Mouse (Mus musculus): ENCODE measurements at regions not wholly inside any gene's neighbourhood (a gene's known extent, or its start where the extent isn't known, plus 50 kb on each side); places are given as distances from the start of the nearest gene placed in this dataset.

DNA sequence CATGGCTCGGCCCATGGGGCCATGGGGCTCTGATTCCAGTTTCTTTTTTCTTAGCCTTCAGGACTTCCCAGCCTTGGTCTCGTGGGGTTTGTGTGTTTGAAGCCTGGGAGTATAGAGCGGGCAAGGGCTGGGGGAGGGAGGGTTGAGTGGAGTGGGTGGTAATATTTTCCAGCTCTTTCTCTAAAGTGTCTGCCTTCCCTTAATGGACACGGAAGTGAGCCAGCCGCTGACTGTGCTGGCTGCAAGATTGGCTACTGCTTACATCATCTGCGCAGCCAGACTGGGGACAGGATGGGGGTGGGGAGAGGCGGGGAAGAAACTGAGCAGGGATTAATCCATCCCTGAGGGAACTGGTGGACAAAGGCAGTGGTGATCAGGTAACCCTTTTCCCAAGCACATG is 52.3 kb downstream of the Tnp1 start:
- DNase-seq (peak; percentile 41), ATAC-seq (ENCODE audit: low FRiP score, low TSS enrichment) (peak; percentile 46; the same call in 1 of the 2 replicates)
- 31% methylated on average over 7 of the region's 7 CpGs for WGBS
- Histone ChIP-seq H3K27ac (replicated peaks; ENCODE audit: low read depth, low read length) (no peak overlapping the region), H3K4me3 (replicated peaks; ENCODE audit: low read depth, low read length) (no peak overlapping the region), H3K9me3 (ENCODE audit: control insufficient read depth, low read length) (no peaks in the 10 kb centered on the region), H3K4me1 (ENCODE audit: control insufficient read depth, insufficient read depth, low read length) (no peaks in the 10 kb centered on the region), H3K36me3 (ENCODE audit: control insufficient read depth, insufficient read depth, low read length) (no peaks in the 10 kb centered on the region), H3K27me3 (ENCODE audit: control insufficient read depth, insufficient read depth, low read length) (no peaks in the 10 kb centered on the region), H3K4me2 (ENCODE audit: low read length) (no peak overlapping the region), H3K9ac (replicated peaks; ENCODE audit: low read length) (no peak overlapping the region)

DNA sequence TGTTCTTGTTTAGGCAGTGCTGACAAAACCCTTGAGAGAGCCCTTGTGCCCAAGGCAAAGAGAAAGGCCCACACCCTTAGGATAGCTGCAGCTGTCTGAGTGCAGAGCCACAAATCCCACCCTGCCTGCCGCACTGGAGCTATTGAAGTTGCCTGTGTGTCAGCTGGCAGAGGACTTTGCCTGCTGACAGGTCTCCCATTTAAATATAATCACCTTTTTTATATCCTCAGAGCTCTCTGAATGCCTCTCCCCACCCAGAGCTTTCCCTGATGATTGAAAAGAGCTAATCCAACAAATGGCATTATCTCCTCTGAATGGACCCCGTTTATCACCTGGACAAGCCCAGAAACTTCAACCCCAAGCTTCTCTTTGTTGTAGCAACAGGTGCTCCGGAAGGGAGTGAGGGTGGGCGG is 55.5 kb downstream of the Tnp1 start:
- Histone ChIP-seq H3K4me2 (ENCODE audit: low read length) (no peak overlapping the region), H3K27ac (replicated peaks; ENCODE audit: low read depth, low read length) (no peak overlapping the region), H3K4me1 (ENCODE audit: control insufficient read depth, insufficient read depth, low read length) (no peaks in the 10 kb centered on the region), H3K9me3 (ENCODE audit: control insufficient read depth, low read length) (no peaks in the 10 kb centered on the region), H3K4me3 (replicated peaks; ENCODE audit: low read depth, low read length) (no peak overlapping the region), H3K36me3 (ENCODE audit: control insufficient read depth, insufficient read depth, low read length) (no peaks in the 10 kb centered on the region), H3K27me3 (ENCODE audit: control insufficient read depth, insufficient read depth, low read length) (no peaks in the 10 kb centered on the region), H3K9ac (replicated peaks; ENCODE audit: low read length) (no peak overlapping the region)
- WGBS, result 10% methylated on average over 4 of the region's 4 CpGs
- ATAC-seq (ENCODE audit: low FRiP score, low TSS enrichment) (no peak), DNase-seq (no peak)

DNA sequence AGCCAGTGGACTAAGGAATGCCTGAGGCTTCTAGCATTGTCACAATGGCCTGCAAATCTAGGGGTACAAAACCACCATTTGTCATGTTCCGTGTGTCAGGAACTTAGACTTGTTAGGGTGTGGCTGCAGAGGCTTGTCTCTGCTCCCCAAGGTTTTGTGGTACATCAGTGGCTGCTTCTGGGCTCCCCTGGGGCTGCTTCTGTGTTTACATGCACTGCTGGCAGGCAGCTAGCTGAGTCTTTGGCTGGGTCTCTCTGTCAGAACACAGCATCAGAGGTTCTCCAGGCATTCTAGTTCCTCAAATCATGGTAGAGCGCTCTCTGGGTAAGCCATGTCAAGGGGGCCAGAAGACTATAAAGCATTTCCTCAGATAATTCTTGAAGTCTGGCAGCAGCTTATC is 60.3 kb downstream of the Tnp1 start:
- Histone ChIP-seq H3K4me1 (ENCODE audit: control insufficient read depth, insufficient read depth, low read length) (no peaks in the 10 kb centered on the region), H3K36me3 (ENCODE audit: control insufficient read depth, insufficient read depth, low read length) (no peaks in the 10 kb centered on the region), H3K4me3 (replicated peaks; ENCODE audit: low read depth, low read length) (no peak overlapping the region), H3K27me3 (ENCODE audit: control insufficient read depth, insufficient read depth, low read length) (no peaks in the 10 kb centered on the region), H3K27ac (replicated peaks; ENCODE audit: low read depth, low read length) (no peak overlapping the region), H3K9ac (replicated peaks; ENCODE audit: low read length) (no peak overlapping the region), H3K9me3 (ENCODE audit: control insufficient read depth, low read length) (no peaks in the 10 kb centered on the region), H3K4me2 (ENCODE audit: low read length) (no peak overlapping the region)
- WGBS, result 92% methylated on average over 2 of the region's 2 CpGs
- DNase-seq (no peak), ATAC-seq (ENCODE audit: low FRiP score, low TSS enrichment) (no peak)

DNA sequence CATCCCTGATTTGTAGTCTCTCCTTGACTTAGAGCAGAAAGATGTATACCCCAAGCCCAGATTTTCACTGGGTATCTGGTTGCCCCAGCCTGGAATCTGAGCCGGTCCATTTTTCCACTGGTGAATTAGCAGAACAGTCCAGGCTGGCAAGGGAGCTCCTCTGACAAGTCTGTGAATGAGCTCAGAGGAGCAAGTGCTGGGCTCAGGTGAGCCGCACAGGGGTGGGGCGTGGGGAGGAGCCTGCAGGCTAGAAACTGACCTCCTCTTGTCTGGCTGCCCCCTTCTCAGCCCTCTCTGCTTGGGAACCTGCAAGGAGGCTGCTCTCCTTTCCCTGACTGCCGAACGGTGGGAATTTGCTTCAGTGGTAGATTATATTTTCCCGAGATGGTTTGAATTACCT is 62.8 kb downstream of the Tnp1 start:
- no peaks in the 10 kb centered on the region for H3K27me3 ChIP-seq (ENCODE audit: control insufficient read depth, insufficient read depth, low read length)
- no peaks in the 10 kb centered on the region for H3K4me1 ChIP-seq (ENCODE audit: control insufficient read depth, insufficient read depth, low read length)
- no peak overlapping the region for H3K27ac ChIP-seq (replicated peaks; ENCODE audit: low read depth, low read length)
- 66% methylated on average over 6 of the region's 6 CpGs for WGBS
- DNase-seq (no peak), ATAC-seq (ENCODE audit: low FRiP score, low TSS enrichment) (no peak)
- H3K4me2 ChIP-seq (ENCODE audit: low read length), result no peak overlapping the region
- H3K9me3 ChIP-seq (ENCODE audit: control insufficient read depth, low read length), result no peaks in the 10 kb centered on the region
- H3K9ac ChIP-seq (replicated peaks; ENCODE audit: low read length), result no peak overlapping the region
- no peaks in the 10 kb centered on the region for H3K36me3 ChIP-seq (ENCODE audit: control insufficient read depth, insufficient read depth, low read length)
- no peak overlapping the region for H3K4me3 ChIP-seq (replicated peaks; ENCODE audit: low read depth, low read length)

DNA sequence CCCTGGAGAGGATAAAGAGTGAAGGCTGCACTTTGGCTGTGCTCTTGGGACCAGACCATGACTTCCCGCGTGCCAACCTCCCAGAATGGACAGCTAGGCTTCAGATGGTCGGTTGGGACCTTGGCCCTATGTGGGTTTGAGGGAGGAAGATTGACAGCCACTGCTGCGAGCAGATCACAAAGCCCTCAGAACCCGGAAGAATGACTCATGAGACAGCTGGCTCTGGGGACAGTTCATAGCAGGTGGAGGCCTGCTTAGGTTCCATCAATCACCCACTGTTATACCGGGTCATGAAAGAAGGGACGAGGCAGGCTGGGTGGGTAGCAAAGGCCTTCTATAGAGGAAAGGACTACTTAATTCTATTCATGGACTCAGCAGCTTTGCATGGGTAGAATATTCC is 63.9 kb downstream of the Tnp1 start:
- no peak overlapping the region for H3K27ac ChIP-seq (replicated peaks; ENCODE audit: low read depth, low read length)
- H3K9me3 ChIP-seq (ENCODE audit: control insufficient read depth, low read length), result no peaks in the 10 kb centered on the region
- H3K9ac ChIP-seq (replicated peaks; ENCODE audit: low read length), result no peak overlapping the region
- H3K4me3 ChIP-seq (replicated peaks; ENCODE audit: low read depth, low read length), result no peak overlapping the region
- no peaks in the 10 kb centered on the region for H3K36me3 ChIP-seq (ENCODE audit: control insufficient read depth, insufficient read depth, low read length)
- WGBS, result 74% methylated on average over 7 of the region's 7 CpGs
- H3K4me1 ChIP-seq (ENCODE audit: control insufficient read depth, insufficient read depth, low read length), result no peaks in the 10 kb centered on the region
- no peak overlapping the region for H3K4me2 ChIP-seq (ENCODE audit: low read length)
- H3K27me3 ChIP-seq (ENCODE audit: control insufficient read depth, insufficient read depth, low read length), result no peaks in the 10 kb centered on the region
- ATAC-seq (ENCODE audit: low FRiP score, low TSS enrichment), result no peak
- no peak for DNase-seq

DNA sequence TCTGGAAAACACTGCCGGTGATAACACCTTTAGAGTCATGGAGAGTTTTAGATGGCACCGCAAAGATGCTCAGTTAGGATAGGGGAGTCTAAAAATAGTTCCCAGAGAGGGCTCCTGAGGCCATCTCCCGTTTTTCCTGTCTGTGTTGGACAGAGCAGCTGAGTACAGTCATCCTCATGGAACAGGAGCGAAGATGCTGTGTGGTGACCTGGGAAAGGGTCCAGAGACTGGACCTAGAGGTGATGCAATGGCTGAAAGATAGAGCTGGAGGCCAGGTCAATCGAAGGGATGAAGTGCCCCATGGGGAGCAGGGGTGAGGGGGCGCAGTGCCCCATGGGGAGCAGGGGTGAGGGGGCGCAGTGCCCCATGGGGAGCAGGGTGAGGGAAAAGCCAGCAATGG is 64.3 kb downstream of the Tnp1 start:
- ATAC-seq (ENCODE audit: low FRiP score, low TSS enrichment) (no peak), DNase-seq (no peak)
- 85% methylated on average over 7 of the region's 7 CpGs for WGBS
- Histone ChIP-seq H3K27ac (replicated peaks; ENCODE audit: low read depth, low read length) (no peak overlapping the region), H3K36me3 (ENCODE audit: control insufficient read depth, insufficient read depth, low read length) (no peaks in the 10 kb centered on the region), H3K4me1 (ENCODE audit: control insufficient read depth, insufficient read depth, low read length) (no peaks in the 10 kb centered on the region), H3K27me3 (ENCODE audit: control insufficient read depth, insufficient read depth, low read length) (no peaks in the 10 kb centered on the region), H3K4me3 (replicated peaks; ENCODE audit: low read depth, low read length) (no peak overlapping the region), H3K9me3 (ENCODE audit: control insufficient read depth, low read length) (no peaks in the 10 kb centered on the region), H3K9ac (replicated peaks; ENCODE audit: low read length) (no peak overlapping the region), H3K4me2 (ENCODE audit: low read length) (no peak overlapping the region)

DNA sequence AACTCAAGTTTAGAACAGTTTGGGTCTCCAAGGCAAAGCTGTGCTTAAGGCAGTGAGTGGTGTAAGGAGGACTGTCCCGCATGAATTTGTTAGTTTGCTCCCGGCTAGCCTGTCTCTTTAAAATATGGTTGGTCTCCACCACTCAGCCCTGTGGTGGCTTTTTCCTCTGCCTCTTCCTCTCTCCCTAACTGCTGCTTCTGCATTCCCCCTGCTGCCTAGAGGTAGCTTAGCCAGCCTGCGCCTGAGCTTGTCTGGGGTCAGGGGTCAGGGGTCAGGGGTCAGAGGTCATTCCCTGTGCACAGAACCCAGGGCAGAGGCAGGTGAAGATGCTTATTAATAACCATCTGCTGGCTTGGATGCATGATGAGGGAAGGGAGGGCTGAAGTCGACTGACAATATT is 69.5 kb downstream of the Tnp1 start:
- H3K9me3 ChIP-seq (ENCODE audit: control insufficient read depth, low read length), result no peaks in the 10 kb centered on the region
- H3K4me3 ChIP-seq (replicated peaks; ENCODE audit: low read depth, low read length), result no peak overlapping the region
- ATAC-seq (ENCODE audit: low FRiP score, low TSS enrichment), result no peak
- H3K4me2 ChIP-seq (ENCODE audit: low read length), result no peak overlapping the region
- H3K9ac ChIP-seq (replicated peaks; ENCODE audit: low read length), result no peak overlapping the region
- H3K27ac ChIP-seq (replicated peaks; ENCODE audit: low read depth, low read length), result no peak overlapping the region
- no peaks in the 10 kb centered on the region for H3K36me3 ChIP-seq (ENCODE audit: control insufficient read depth, insufficient read depth, low read length)
- peaks cover 11% of the 10 kb centered on the region; the same call in 1 of the 2 replicates for H3K4me1 ChIP-seq (ENCODE audit: control insufficient read depth, insufficient read depth, low read length)
- WGBS, result 13% methylated on average over 4 of the region's 4 CpGs
- H3K27me3 ChIP-seq (ENCODE audit: control insufficient read depth, insufficient read depth, low read length), result no peaks in the 10 kb centered on the region
- DNase-seq, result peak; percentile 13

DNA sequence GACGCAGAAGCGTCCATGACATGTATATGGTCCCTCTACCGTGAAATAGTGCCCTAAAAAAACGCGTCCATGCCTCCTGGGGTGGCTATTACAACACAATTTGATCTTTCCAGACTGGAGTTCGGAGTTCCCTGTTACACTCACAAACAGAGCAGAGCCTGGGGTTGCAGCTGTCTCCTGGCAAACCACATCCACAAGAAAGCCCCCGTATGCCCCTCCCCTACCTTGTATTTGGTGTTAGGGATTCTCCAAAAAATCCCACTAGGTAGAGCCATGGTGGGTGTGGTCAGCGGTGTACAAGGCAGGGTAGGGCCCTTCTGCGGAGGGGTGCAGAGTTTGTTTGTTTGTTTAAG is 70.0 kb downstream of the Tnp1 start:
- 14% methylated on average over 9 of the region's 9 CpGs for WGBS
- no peak for DNase-seq
- H3K27ac ChIP-seq (replicated peaks; ENCODE audit: low read depth, low read length), result no peak overlapping the region

DNA sequence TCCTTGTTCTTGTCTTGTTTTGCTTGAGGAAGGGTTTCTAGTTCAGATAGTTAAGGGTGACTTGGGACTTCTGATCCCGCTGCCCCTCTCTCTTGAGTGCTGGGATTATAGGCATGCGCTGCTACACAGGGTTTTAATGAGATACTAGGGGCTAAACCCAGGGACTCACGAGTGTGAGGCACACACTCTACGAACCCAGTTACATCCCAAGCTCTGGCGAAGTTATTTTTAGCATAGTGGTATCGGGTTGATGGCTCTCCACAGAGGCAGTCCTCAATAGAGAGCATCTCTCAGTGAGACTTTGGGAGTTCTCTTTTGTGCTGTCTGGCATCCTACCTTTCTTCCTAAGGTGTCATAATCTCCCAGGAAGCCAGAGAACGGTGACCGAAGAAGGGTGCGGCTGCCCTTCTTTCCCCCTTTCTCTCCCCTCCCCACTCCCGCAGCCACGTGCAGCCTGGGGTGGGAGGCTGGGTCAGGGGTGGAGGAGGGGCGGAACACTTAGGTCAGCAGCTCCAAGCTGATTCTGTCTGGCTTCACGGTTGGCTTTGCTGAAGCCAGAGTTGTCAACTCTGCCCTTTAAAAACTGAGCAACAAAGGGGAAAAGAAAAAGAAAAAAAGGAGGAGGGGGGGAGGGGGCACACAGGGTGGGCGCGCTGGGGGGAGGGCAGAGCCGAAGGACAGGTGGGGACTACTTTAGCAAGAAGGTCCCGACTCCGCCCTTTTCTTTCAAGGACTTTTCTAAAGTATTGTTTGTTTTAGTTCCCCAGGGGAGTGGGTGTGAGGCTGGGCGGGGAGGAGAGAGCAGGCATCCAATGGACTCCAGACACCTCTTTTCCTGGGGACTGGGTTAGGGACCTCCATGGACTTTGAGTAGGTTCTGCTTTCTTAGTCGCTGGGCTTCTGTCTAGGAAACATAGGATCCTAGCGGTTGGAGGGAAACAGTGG is 70.4 kb upstream of the Igfbp5 start:
- Histone ChIP-seq H3K9me3 (ENCODE audit: control insufficient read depth, low read length) (no peaks in the 10 kb centered on the region), H3K4me2 (ENCODE audit: low read length) (peak overlapping the region; percentile 40)
- peak; percentile 46; the same call in 1 of the 2 replicates for ATAC-seq (ENCODE audit: low FRiP score, low TSS enrichment)

More for the DNA sequence above, 70.0 kb downstream of the Tnp1 start:
- ATAC-seq (ENCODE audit: low FRiP score, low TSS enrichment), result no peak
- Histone ChIP-seq H3K4me2 (ENCODE audit: low read length) (peak overlapping the region; percentile 40), H3K4me1 (ENCODE audit: control insufficient read depth, insufficient read depth, low read length) (peaks cover 11% of the 10 kb centered on the region; the same call in 1 of the 2 replicates), H3K9ac (replicated peaks; ENCODE audit: low read length) (no peak overlapping the region), H3K36me3 (ENCODE audit: control insufficient read depth, insufficient read depth, low read length) (no peaks in the 10 kb centered on the region), H3K4me3 (replicated peaks; ENCODE audit: low read depth, low read length) (no peak overlapping the region), H3K27me3 (ENCODE audit: control insufficient read depth, insufficient read depth, low read length) (no peaks in the 10 kb centered on the region), H3K9me3 (ENCODE audit: control insufficient read depth, low read length) (no peaks in the 10 kb centered on the region)

More for the DNA sequence above, 70.4 kb upstream of the Igfbp5 start:
- no peak overlapping the region for H3K9ac ChIP-seq (replicated peaks; ENCODE audit: low read length)
- peak; percentile 19 for DNase-seq
- H3K27ac ChIP-seq (replicated peaks; ENCODE audit: low read depth, low read length), result no peak overlapping the region
- 8% methylated on average over 21 of the region's 21 CpGs for WGBS
- peaks cover 11% of the 10 kb centered on the region; the same call in 1 of the 2 replicates for H3K4me1 ChIP-seq (ENCODE audit: control insufficient read depth, insufficient read depth, low read length)
- H3K27me3 ChIP-seq (ENCODE audit: control insufficient read depth, insufficient read depth, low read length), result no peaks in the 10 kb centered on the region
- H3K36me3 ChIP-seq (ENCODE audit: control insufficient read depth, insufficient read depth, low read length), result no peaks in the 10 kb centered on the region
- no peak overlapping the region for H3K4me3 ChIP-seq (replicated peaks; ENCODE audit: low read depth, low read length)
